Mouse (Mus musculus): ENCODE data around the gene Gins3. TPM values are rescaled to one million over a fixed set of nuclear protein-coding genes. Genes with fewer than 3 reads are reported as not detected.

Gene Gins3
- polyA plus RNA-seq, 1 experiment from 2014 or later, result 8.1 TPM

- H3K9ac ChIP-seq (replicated peaks; ENCODE audit: low read length), result no peak overlapping the region
- no peak for ATAC-seq (ENCODE audit: low FRiP score, low TSS enrichment)
- H3K4me2 ChIP-seq (ENCODE audit: low read length), result no peak overlapping the region
- no peaks in the 10 kb centered on the region for H3K27me3 ChIP-seq (ENCODE audit: control insufficient read depth, insufficient read depth, low read length)
- no peaks in the 10 kb centered on the region for H3K9me3 ChIP-seq (ENCODE audit: control insufficient read depth, low read length)
- no peaks in the 10 kb centered on the region for H3K4me1 ChIP-seq (ENCODE audit: control insufficient read depth, insufficient read depth, low read length)
- no peak overlapping the region for H3K4me3 ChIP-seq (replicated peaks; ENCODE audit: low read depth, low read length)
- H3K27ac ChIP-seq (replicated peaks; ENCODE audit: low read depth, low read length), result no peak overlapping the region
- 91% methylated on average over 2 of the region's 2 CpGs for WGBS
- no peak for DNase-seq
- H3K36me3 ChIP-seq (ENCODE audit: control insufficient read depth, insufficient read depth, low read length), result no peaks in the 10 kb centered on the region
Observed at GRCm38 (mm10) chr8:95620046-95620445, 13.2 kb upstream of the Gins3 start.

DNA sequence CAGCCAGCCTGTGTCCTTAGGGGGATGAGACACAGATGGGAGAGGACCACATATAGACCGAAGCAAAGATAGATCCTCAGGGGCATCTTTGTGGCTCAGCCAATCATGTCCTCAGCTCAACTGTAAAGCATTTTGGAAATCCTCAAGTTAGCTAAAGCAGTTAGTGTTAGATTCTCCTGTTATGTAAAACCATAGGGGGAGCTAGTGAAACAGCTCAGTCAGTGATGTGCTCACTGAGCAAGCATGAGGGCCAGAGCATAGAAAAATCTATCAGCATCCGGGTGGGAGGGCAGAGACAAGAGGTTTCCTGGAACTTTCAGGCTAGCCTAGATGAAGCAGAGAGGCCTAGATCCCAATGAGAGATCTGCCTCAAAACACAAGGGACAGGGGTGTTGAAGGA lies 8.4 kb upstream of the Gins3 start:
- Histone ChIP-seq H3K36me3 (ENCODE audit: control insufficient read depth, insufficient read depth, low read length) (no peaks in the 10 kb centered on the region), H3K9ac (replicated peaks; ENCODE audit: low read length) (no peak overlapping the region), H3K9me3 (ENCODE audit: control insufficient read depth, low read length) (no peaks in the 10 kb centered on the region), H3K4me1 (ENCODE audit: control insufficient read depth, insufficient read depth, low read length) (no peaks in the 10 kb centered on the region), H3K27me3 (ENCODE audit: control insufficient read depth, insufficient read depth, low read length) (no peaks in the 10 kb centered on the region; the same call in 1 of the 2 replicates), H3K4me3 (replicated peaks; ENCODE audit: low read depth, low read length) (no peak overlapping the region), H3K27ac (replicated peaks; ENCODE audit: low read depth, low read length) (no peak overlapping the region), H3K4me2 (ENCODE audit: low read length) (no peak overlapping the region)
- ATAC-seq (ENCODE audit: low FRiP score, low TSS enrichment) (no peak), DNase-seq (no peak)
- WGBS, result 89% methylated on average over 2 of the region's 2 CpGs

GRCm38 (mm10) chr8:95632840-95633239 lies 413 bp upstream of the Gins3 start:
- Histone ChIP-seq H3K4me2 (ENCODE audit: low read length) (peak overlapping the region; percentile 85), H3K27ac (replicated peaks; ENCODE audit: low read depth, low read length) (no peak overlapping the region), H3K4me1 (ENCODE audit: control insufficient read depth, insufficient read depth, low read length) (peaks cover 4% of the 10 kb centered on the region; the same call in 1 of the 2 replicates), H3K27me3 (ENCODE audit: control insufficient read depth, insufficient read depth, low read length) (no peaks in the 10 kb centered on the region; the same call in 1 of the 2 replicates), H3K9me3 (ENCODE audit: control insufficient read depth, low read length) (no peaks in the 10 kb centered on the region), H3K4me3 (replicated peaks; ENCODE audit: low read depth, low read length) (peak overlapping the region; percentile 69), H3K9ac (replicated peaks; ENCODE audit: low read length) (no peak overlapping the region), H3K36me3 (ENCODE audit: control insufficient read depth, insufficient read depth, low read length) (no peaks in the 10 kb centered on the region)
- DNase-seq (no peak), ATAC-seq (ENCODE audit: low FRiP score, low TSS enrichment) (no peak)
- 81% methylated on average over 6 of the region's 6 CpGs for WGBS

- H3K9ac ChIP-seq (replicated peaks; ENCODE audit: low read length), result peak overlapping the region; percentile 56
- no peak for ATAC-seq (ENCODE audit: low FRiP score, low TSS enrichment)
- WGBS, result 3% methylated on average over 6 of the region's 6 CpGs
Observed at GRCm38 (mm10) chr8:95634063-95634340, 749 bp downstream of the Gins3 start.

GRCm38 (mm10) chr8:95644942-95645341 lies 11.7 kb downstream of the Gins3 start:
- Histone ChIP-seq H3K27me3 (ENCODE audit: control insufficient read depth, insufficient read depth, low read length) (no peaks in the 10 kb centered on the region), H3K4me2 (ENCODE audit: low read length) (no peak overlapping the region), H3K4me3 (replicated peaks; ENCODE audit: low read depth, low read length) (no peak overlapping the region), H3K36me3 (ENCODE audit: control insufficient read depth, insufficient read depth, low read length) (0 out of 2 replicates have a peak, but pooled peaks cover 6% of the 10 kb centered on the region), H3K9ac (replicated peaks; ENCODE audit: low read length) (no peak overlapping the region), H3K4me1 (ENCODE audit: control insufficient read depth, insufficient read depth, low read length) (no peaks in the 10 kb centered on the region), H3K27ac (replicated peaks; ENCODE audit: low read depth, low read length) (no peak overlapping the region), H3K9me3 (ENCODE audit: control insufficient read depth, low read length) (no peaks in the 10 kb centered on the region)
- WGBS, result 93% methylated on average over 2 of the region's 2 CpGs
- DNase-seq (no peak), ATAC-seq (ENCODE audit: low FRiP score, low TSS enrichment) (no peak)

More at GRCm38 (mm10) chr8:95634063-95634340, 749 bp downstream of the Gins3 start:
- no peaks in the 10 kb centered on the region for H3K36me3 ChIP-seq (ENCODE audit: control insufficient read depth, insufficient read depth, low read length)
- H3K4me3 ChIP-seq (replicated peaks; ENCODE audit: low read depth, low read length), result peak overlapping the region; percentile 69
- peak overlapping the region; percentile 85 for H3K4me2 ChIP-seq (ENCODE audit: low read length)
- no peaks in the 10 kb centered on the region for H3K9me3 ChIP-seq (ENCODE audit: control insufficient read depth, low read length)
- H3K27me3 ChIP-seq (ENCODE audit: control insufficient read depth, insufficient read depth, low read length), result no peaks in the 10 kb centered on the region
- no peak for DNase-seq
- H3K27ac ChIP-seq (replicated peaks; ENCODE audit: low read depth, low read length), result no peak overlapping the region
- H3K4me1 ChIP-seq (ENCODE audit: control insufficient read depth, insufficient read depth, low read length), result peaks cover 4% of the 10 kb centered on the region; the same call in 1 of the 2 replicates

- WGBS, result 80% methylated on average over 3 of the region's 3 CpGs
- no peaks in the 10 kb centered on the region for H3K9me3 ChIP-seq (ENCODE audit: control insufficient read depth, low read length)
- no peak for DNase-seq
- H3K4me3 ChIP-seq (replicated peaks; ENCODE audit: low read depth, low read length), result no peak overlapping the region
- no peak overlapping the region for H3K9ac ChIP-seq (replicated peaks; ENCODE audit: low read length)
- no peak for ATAC-seq (ENCODE audit: low FRiP score, low TSS enrichment)
- no peaks in the 10 kb centered on the region for H3K4me1 ChIP-seq (ENCODE audit: control insufficient read depth, insufficient read depth, low read length)
- H3K27me3 ChIP-seq (ENCODE audit: control insufficient read depth, insufficient read depth, low read length), result no peaks in the 10 kb centered on the region
- no peak overlapping the region for H3K27ac ChIP-seq (replicated peaks; ENCODE audit: low read depth, low read length)
- H3K4me2 ChIP-seq (ENCODE audit: low read length), result no peak overlapping the region
- H3K36me3 ChIP-seq (ENCODE audit: control insufficient read depth, insufficient read depth, low read length), result 0 out of 2 replicates have a peak, but pooled peaks cover 5% of the 10 kb centered on the region
Observed at GRCm38 (mm10) chr8:95648251-95648650, 15.0 kb downstream of the Gins3 start.

DNA sequence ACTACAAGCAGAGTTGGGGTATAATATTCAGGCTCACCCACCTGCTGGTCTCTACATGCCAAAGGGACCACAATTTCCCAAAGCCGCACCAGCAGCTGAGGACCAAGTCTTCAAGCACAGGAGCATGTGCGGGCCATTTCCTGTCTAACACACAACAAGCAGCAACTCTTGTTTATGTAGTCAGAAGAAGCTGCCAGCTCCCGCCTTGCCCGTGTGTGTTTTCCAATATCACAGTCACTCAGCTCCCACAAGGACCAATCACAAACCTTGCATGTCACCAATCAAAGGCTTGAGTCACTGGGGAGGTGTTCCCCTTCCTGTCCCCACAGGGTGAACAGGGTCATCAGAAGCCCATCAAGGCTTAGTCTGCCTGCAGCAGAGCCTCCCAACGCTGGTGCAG lies 20.1 kb downstream of the Gins3 start:
- ATAC-seq (ENCODE audit: low FRiP score, low TSS enrichment) (no peak), DNase-seq (no peak)
- WGBS, result 88% methylated on average over 5 of the region's 5 CpGs
- Histone ChIP-seq H3K4me2 (ENCODE audit: low read length) (no peak overlapping the region), H3K9me3 (ENCODE audit: control insufficient read depth, low read length) (no peaks in the 10 kb centered on the region), H3K27ac (replicated peaks; ENCODE audit: low read depth, low read length) (no peak overlapping the region), H3K4me1 (ENCODE audit: control insufficient read depth, insufficient read depth, low read length) (no peaks in the 10 kb centered on the region), H3K36me3 (ENCODE audit: control insufficient read depth, insufficient read depth, low read length) (no peaks in the 10 kb centered on the region), H3K4me3 (replicated peaks; ENCODE audit: low read depth, low read length) (no peak overlapping the region), H3K27me3 (ENCODE audit: control insufficient read depth, insufficient read depth, low read length) (no peaks in the 10 kb centered on the region), H3K9ac (replicated peaks; ENCODE audit: low read length) (no peak overlapping the region)

DNA sequence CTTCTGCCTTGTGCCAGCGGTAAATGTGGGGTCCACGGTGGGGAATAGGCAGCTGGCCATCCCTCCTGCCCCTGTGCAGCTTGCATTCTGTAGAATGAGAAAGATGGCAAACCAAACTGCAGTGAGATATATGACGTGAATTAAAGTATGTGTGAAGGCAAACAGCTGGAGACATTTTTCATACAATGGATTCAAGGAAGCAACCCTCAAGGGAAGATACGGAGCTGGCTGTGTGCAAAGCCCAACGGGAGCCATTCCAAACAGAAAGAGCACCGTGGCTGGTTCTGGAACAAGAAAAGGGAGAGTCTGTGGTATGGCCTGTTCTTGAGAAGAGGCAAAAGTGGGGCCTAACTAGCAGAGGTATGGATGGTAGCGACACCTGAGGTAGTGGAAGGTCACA lies 22.6 kb downstream of the Gins3 start:
- DNase-seq (no peak), ATAC-seq (ENCODE audit: low FRiP score, low TSS enrichment) (no peak)
- Histone ChIP-seq H3K4me3 (replicated peaks; ENCODE audit: low read depth, low read length) (no peak overlapping the region), H3K36me3 (ENCODE audit: control insufficient read depth, insufficient read depth, low read length) (no peaks in the 10 kb centered on the region), H3K27me3 (ENCODE audit: control insufficient read depth, insufficient read depth, low read length) (no peaks in the 10 kb centered on the region), H3K9me3 (ENCODE audit: control insufficient read depth, low read length) (no peaks in the 10 kb centered on the region), H3K9ac (replicated peaks; ENCODE audit: low read length) (no peak overlapping the region), H3K4me1 (ENCODE audit: control insufficient read depth, insufficient read depth, low read length) (no peaks in the 10 kb centered on the region), H3K4me2 (ENCODE audit: low read length) (no peak overlapping the region), H3K27ac (replicated peaks; ENCODE audit: low read depth, low read length) (no peak overlapping the region)
- 78% methylated on average over 7 of the region's 7 CpGs for WGBS

GRCm38 (mm10) chr8:95656316-95657002 lies 23.2 kb downstream of the Gins3 start:
- no peaks in the 10 kb centered on the region for H3K9me3 ChIP-seq (ENCODE audit: control insufficient read depth, low read length)
- H3K4me3 ChIP-seq (replicated peaks; ENCODE audit: low read depth, low read length), result no peak overlapping the region
- WGBS, result 54% methylated on average over 5 of the region's 5 CpGs
- no peak overlapping the region for H3K27ac ChIP-seq (replicated peaks; ENCODE audit: low read depth, low read length)
- no peak overlapping the region for H3K4me2 ChIP-seq (ENCODE audit: low read length)
- no peak overlapping the region for H3K9ac ChIP-seq (replicated peaks; ENCODE audit: low read length)
- no peaks in the 10 kb centered on the region for H3K27me3 ChIP-seq (ENCODE audit: control insufficient read depth, insufficient read depth, low read length)
- H3K4me1 ChIP-seq (ENCODE audit: control insufficient read depth, insufficient read depth, low read length), result no peaks in the 10 kb centered on the region
- ATAC-seq (ENCODE audit: low FRiP score, low TSS enrichment), result no peak
- no peak for DNase-seq
- H3K36me3 ChIP-seq (ENCODE audit: control insufficient read depth, insufficient read depth, low read length), result no peaks in the 10 kb centered on the region
